21 mouse cellular contexts compared by ENCODE assay signal in the genomic region with DNA sequence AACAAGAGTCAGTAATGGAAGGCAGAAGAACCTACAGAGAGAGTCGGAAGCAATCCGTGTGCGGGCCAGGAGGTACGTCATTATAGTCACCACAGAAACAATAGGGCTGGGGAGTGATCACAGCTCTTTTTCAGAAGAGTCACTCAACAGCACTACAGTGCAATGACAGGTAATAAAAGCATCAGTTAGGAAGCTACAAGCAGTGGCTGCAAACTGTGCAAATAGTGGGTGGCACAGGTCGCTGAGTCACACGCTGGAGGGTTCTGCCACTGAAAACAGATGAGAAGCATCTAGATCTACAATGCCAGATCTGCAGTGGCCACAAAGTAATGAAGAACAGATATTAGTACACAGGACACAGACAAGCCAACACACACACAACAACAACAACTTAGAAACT.
"Had no signal": no experiment of that assay in that cellular context is flagged by ENCODE, and none has a peak within 500 bp of the region (broad histone marks: within the 10 kb centered on the region; RNA-seq: fewer than 3 reads in every experiment).

No protein-coding gene starts in this region.

- H3K9me3 ChIP-seq: limb, embryonic 10.5 days; limb, embryonic 13.5 days; liver, embryonic 12.5 days; liver, embryonic 15.5 days; lung, embryonic 15.5 days; megakaryocyte, embryonic 14.5 days; midbrain, embryonic 10.5 days; midbrain, embryonic 13.5 days had no signal

- ATAC-seq: liver, embryonic 12.5 days; midbrain, embryonic 13.5 days; midbrain, embryonic 16.5 days had no signal

- DNase-seq: kidney, adult 2 months; kidney, postnatal 25 days; layer of hippocampus, adult 9-11 months; liver; lung, adult 18-20 months; lung, postnatal 10 days; lung, postnatal 36 days; retina, postnatal 1 day; right cerebral cortex, postnatal 4 days; thymus, postnatal 25 days had no signal

- H3K4me1 ChIP-seq: liver, embryonic 15.5 days; megakaryocyte, embryonic 14.5 days had no signal

- H3K4me2 ChIP-seq: limb, embryonic 13.5 days; liver, embryonic 12.5 days; liver, embryonic 15.5 days; lung, embryonic 15.5 days; midbrain, embryonic 13.5 days had no signal

- H3K9ac ChIP-seq: limb, embryonic 13.5 days; liver, embryonic 12.5 days; liver, embryonic 15.5 days; lung, embryonic 15.5 days; midbrain, embryonic 13.5 days had no signal

- H3K36me3 ChIP-seq: limb, embryonic 13.5 days; liver, embryonic 12.5 days; liver, embryonic 15.5 days; lung, embryonic 15.5 days; midbrain, embryonic 10.5 days; midbrain, embryonic 13.5 days had no signal

- H3K27ac ChIP-seq: kidney, postnatal 0 days; layer of hippocampus, adult 2 months; limb, embryonic 10.5 days; limb, embryonic 13.5 days; liver, embryonic 12.5 days; liver, embryonic 15.5 days; lung, embryonic 15.5 days; midbrain, embryonic 10.5 days; midbrain, embryonic 13.5 days had no signal

- H3K4me3 ChIP-seq: layer of hippocampus, adult 2 months; limb, embryonic 10.5 days; limb, embryonic 13.5 days; liver, embryonic 12.5 days; liver, embryonic 15.5 days; lung, embryonic 15.5 days; megakaryocyte, embryonic 14.5 days; midbrain, embryonic 10.5 days; midbrain, embryonic 13.5 days had no signal

- H3K27me3 ChIP-seq: limb, embryonic 13.5 days; liver, embryonic 12.5 days; liver, embryonic 15.5 days; lung, embryonic 15.5 days; midbrain, embryonic 13.5 days had no signal
